Mouse (Mus musculus) hindbrain, embryonic 14.5 days (tissue): Measurements from ENCODE around the gene Gm13271. TPM values are rescaled to one million over a fixed set of nuclear protein-coding genes. Genes with fewer than 3 reads are reported as not detected.
A peak's percentile ranks its signal among the peaks of the same experiment; 100 is the strongest.
"Not testable (repeated sequence)": the region's sequence is repeated elsewhere in the genome, so short reads cannot be mapped to it uniquely, and the experiment has no call there.

Experiments
- ATAC-seq: fragments of 200-750 bp; cut with Nextera tagmentation; 2 replicates; pipeline ENCODE4 v1.8.0; 2017; ENCODE audit warnings: moderate number of reproducible peaks, mild to moderate bottlenecking, moderate TSS enrichment, moderate library complexity; ENCODE audit not compliant: low FRiP score
- DNase-seq: peaks from one replicate; pipeline ENCODE4 v3.0.0-alpha.2; 2015; ENCODE audit warnings: low spot score
- H3K27ac ChIP-seq: fragments of 300-500 bp; sonication (generic); 2 replicates; pipeline ENCODE4 v1.5.1; 2014; ENCODE audit warnings: mild to moderate bottlenecking, moderate library complexity
- H3K27me3 ChIP-seq: fragments of 300-500 bp; sonication (generic); 2 replicates; pipeline ENCODE4 v1.6.1; 2014; ENCODE audit warnings: mild to moderate bottlenecking, low read length, mixed read lengths; ENCODE audit not compliant: control insufficient read depth, insufficient read depth
- H3K36me3 ChIP-seq: fragments of 300-500 bp; sonication (generic); replicated peaks from 2 replicates; pipeline ENCODE4 v1.6.1; 2014; ENCODE audit not compliant: control insufficient read depth, insufficient read depth
- H3K4me1 ChIP-seq: fragments of 300-500 bp; sonication (generic); replicated peaks from 2 replicates; pipeline ENCODE4 v1.6.1; 2014; ENCODE audit warnings: antibody characterized with exemption, low read length, mixed read lengths; ENCODE audit not compliant: control insufficient read depth, insufficient read depth
- H3K4me2 ChIP-seq: fragments of 300-500 bp; sonication (generic); replicated peaks from 2 replicates; pipeline ENCODE4 v1.6.1; 2014; ENCODE audit warnings: mild to moderate bottlenecking, moderate library complexity
- H3K4me3 ChIP-seq: fragments of 300-500 bp; sonication (generic); replicated peaks from 2 replicates; pipeline ENCODE4 v1.5.1; 2014; ENCODE audit warnings: mild to moderate bottlenecking, low read length
- H3K9ac ChIP-seq: fragments of 300-500 bp; sonication (generic); 2 replicates; pipeline ENCODE4 v1.6.1; 2014
- H3K9me3 ChIP-seq: fragments of 300-500 bp; sonication (generic); 2 replicates; pipeline ENCODE4 v1.6.1; 2016; ENCODE audit warnings: low read length; ENCODE audit not compliant: control insufficient read depth
- WGBS: fragments of 180-500 bp; shearing (Covaris S2); extraction: QIAGEN DNeasy Blood & Tissue Kit; methylation state at CpG from one replicate; pipeline ENCODE4 v1.1.7; 2014; 5-methylcytosine and 5-hydroxymethylcytosine counted together
- polyA plus RNA-seq: library from polyadenylated mRNA; unstranded; fragments of >200 nt; fragmentation: Nextera tagmentation; extraction: Ambion mirVana; gene quantifications from 2 replicates; pipeline ENCODE4 v1.2.1, GENCODE M21; 2014

Gm13271 gene
- polyA plus RNA-seq, 1 experiment from 2014 or later, result not detected

GRCm38 (mm10) chr4:88727324-88727723 lies 27.3 kb upstream of the Gm13271 start:
- DNase-seq (no peak), ATAC-seq (no peak)
- 2% methylated on average over 1 of the region's 1 CpGs for WGBS
- Histone ChIP-seq H3K36me3 (no peaks in the 10 kb centered on the region), H3K4me1 (no peaks in the 10 kb centered on the region), H3K9me3 (no peaks in the 10 kb centered on the region), H3K4me3 (no peak overlapping the region), H3K27ac (no peak overlapping the region), H3K27me3 (no peaks in the 10 kb centered on the region), H3K9ac (no peak overlapping the region), H3K4me2 (no peak overlapping the region)

GRCm38 (mm10) chr4:88738480-88738879 lies 16.2 kb upstream of the Gm13271 start:
- DNase-seq (peak; percentile 72), ATAC-seq (no peak)
- no peak overlapping the region for H3K27ac ChIP-seq
- no peaks in the 10 kb centered on the region for H3K36me3 ChIP-seq
- H3K27me3 ChIP-seq, result no peaks in the 10 kb centered on the region
- 5% methylated on average over 2 of the region's 2 CpGs for WGBS
- H3K9me3 ChIP-seq, result no peaks in the 10 kb centered on the region
- H3K4me1 ChIP-seq, result no peaks in the 10 kb centered on the region
- H3K9ac ChIP-seq, result no peak overlapping the region
- H3K4me2 ChIP-seq, result no peak overlapping the region
- no peak overlapping the region for H3K4me3 ChIP-seq

- no peak for DNase-seq
- no peaks in the 10 kb centered on the region for H3K4me1 ChIP-seq
- H3K27ac ChIP-seq, result no peak overlapping the region
- no peak overlapping the region for H3K4me2 ChIP-seq
- H3K27me3 ChIP-seq, result no peaks in the 10 kb centered on the region
- 92% methylated on average over 6 of the region's 6 CpGs for WGBS
- no peak overlapping the region for H3K4me3 ChIP-seq
- H3K36me3 ChIP-seq, result no peaks in the 10 kb centered on the region
- no peak for ATAC-seq
- no peak overlapping the region for H3K9ac ChIP-seq
- H3K9me3 ChIP-seq, result no peaks in the 10 kb centered on the region
These were observed 15.6 kb upstream of the Gm13271 start for GRCm38 (mm10) chr4:88739036-88739435.

GRCm38 (mm10) chr4:88741426-88741825 lies 13.2 kb upstream of the Gm13271 start:
- no peak overlapping the region for H3K9ac ChIP-seq
- no peaks in the 10 kb centered on the region for H3K4me1 ChIP-seq
- no peaks in the 10 kb centered on the region for H3K9me3 ChIP-seq
- WGBS, result 89% methylated on average over 4 of the region's 4 CpGs
- no peaks in the 10 kb centered on the region for H3K36me3 ChIP-seq
- no peak overlapping the region for H3K27ac ChIP-seq
- H3K4me3 ChIP-seq, result no peak overlapping the region
- no peaks in the 10 kb centered on the region for H3K27me3 ChIP-seq
- no peak overlapping the region for H3K4me2 ChIP-seq
- no peak for DNase-seq
- no peak for ATAC-seq

GRCm38 (mm10) chr4:88742771-88743371 lies 11.8 kb upstream of the Gm13271 start:
- no peak overlapping the region for H3K27ac ChIP-seq
- no peak for ATAC-seq
- no peak overlapping the region for H3K4me2 ChIP-seq
- no peaks in the 10 kb centered on the region for H3K4me1 ChIP-seq
- 84% methylated on average over 7 of the region's 7 CpGs for WGBS
- H3K9me3 ChIP-seq, result no peaks in the 10 kb centered on the region
- no peak for DNase-seq
- H3K36me3 ChIP-seq, result no peaks in the 10 kb centered on the region
- no peak overlapping the region for H3K4me3 ChIP-seq
- no peak overlapping the region for H3K9ac ChIP-seq
- no peaks in the 10 kb centered on the region for H3K27me3 ChIP-seq

GRCm38 (mm10) chr4:88744207-88744606 lies 10.5 kb upstream of the Gm13271 start:
- Histone ChIP-seq H3K27me3 (no peaks in the 10 kb centered on the region), H3K4me3 (no peak overlapping the region), H3K9me3 (no peaks in the 10 kb centered on the region), H3K4me1 (no peaks in the 10 kb centered on the region), H3K27ac (no peak overlapping the region), H3K9ac (no peak overlapping the region), H3K36me3 (no peaks in the 10 kb centered on the region), H3K4me2 (no peak overlapping the region)
- no peak for ATAC-seq
- 82% methylated on average over 3 of the region's 3 CpGs for WGBS
- DNase-seq, result no peak

GRCm38 (mm10) chr4:88749926-88750325 lies 4.7 kb upstream of the Gm13271 start:
- 70% methylated on average over 6 of the region's 6 CpGs for WGBS
- DNase-seq (no peak), ATAC-seq (no peak)
- Histone ChIP-seq H3K9ac (no peak overlapping the region), H3K4me1 (no peaks in the 10 kb centered on the region), H3K27ac (no peak overlapping the region), H3K9me3 (no peaks in the 10 kb centered on the region), H3K4me2 (no peak overlapping the region), H3K4me3 (no peak overlapping the region), H3K36me3 (no peaks in the 10 kb centered on the region), H3K27me3 (no peaks in the 10 kb centered on the region)

- not testable (repeated sequence) for DNase-seq, H3K27me3 ChIP-seq, ATAC-seq, H3K36me3 ChIP-seq, H3K4me1 ChIP-seq, H3K9me3 ChIP-seq
- peak overlapping the region; percentile 66 for H3K4me2 ChIP-seq
- H3K4me3 ChIP-seq, result peak overlapping the region; percentile 35
- H3K27ac ChIP-seq, result peak overlapping the region; percentile 70
- peak overlapping the region; percentile 61 for H3K9ac ChIP-seq
- WGBS, result 14% methylated on average over 28 of the region's 31 CpGs
These were observed 2.2 kb downstream of the Gm13271 start for GRCm38 (mm10) chr4:88756581-88757513.

- not testable (repeated sequence) for H3K4me1 ChIP-seq, H3K9me3 ChIP-seq, H3K27me3 ChIP-seq, H3K36me3 ChIP-seq
- Histone ChIP-seq H3K9ac (peak overlapping the region; percentile 61), H3K27ac (peak overlapping the region; percentile 70), H3K4me3 (peak overlapping the region; percentile 35), H3K4me2 (peak overlapping the region; percentile 66)
- ATAC-seq (peak; percentile 100), DNase-seq (peak; percentile 80)
- WGBS, result 1% methylated on average over 19 of the region's 21 CpGs
These were observed 3.0 kb downstream of the Gm13271 start for GRCm38 (mm10) chr4:88757628-88758031.
